Mouse (Mus musculus) 416B (cell line): ENCODE measurements around the gene Igsf21.

ENCODE experiments used
- DNase-seq: peaks from one replicate; pipeline ENCODE4 v3.0.0; 2011; ENCODE audit warnings: low read depth

Igsf21 gene

GRCm38 (mm10) chr4:140096283-140096682 lies 150.3 kb downstream of the Igsf21 start:
- no peak for DNase-seq

- DNase-seq, result no peak
These were observed 151.7 kb downstream of the Igsf21 start for GRCm38 (mm10) chr4:140094835-140095234.

GRCm38 (mm10) chr4:140092367-140092766 lies 154.2 kb downstream of the Igsf21 start:
- DNase-seq, result no peak

GRCm38 (mm10) chr4:140091693-140092092 lies 154.9 kb downstream of the Igsf21 start:
- DNase-seq, result no peak

GRCm38 (mm10) chr4:140089676-140090075 lies 156.9 kb downstream of the Igsf21 start:
- DNase-seq, result no peak

- DNase-seq, result no peak
These were observed 157.7 kb downstream of the Igsf21 start for GRCm38 (mm10) chr4:140088711-140089440.

- DNase-seq, result no peak
These were observed 160.4 kb downstream of the Igsf21 start for GRCm38 (mm10) chr4:140086192-140086591.

- no peak for DNase-seq
These were observed 162.0 kb downstream of the Igsf21 start for GRCm38 (mm10) chr4:140084521-140085011.

- no peak for DNase-seq
These were observed 162.5 kb downstream of the Igsf21 start for GRCm38 (mm10) chr4:140084064-140084463.

GRCm38 (mm10) chr4:140078416-140078815 lies 168.2 kb downstream of the Igsf21 start:
- DNase-seq, result no peak

- DNase-seq, result no peak
These were observed 169.0 kb downstream of the Igsf21 start for GRCm38 (mm10) chr4:140077615-140078014.

- DNase-seq, result no peak
These were observed 169.6 kb downstream of the Igsf21 start for GRCm38 (mm10) chr4:140076852-140077563.

- DNase-seq, result no peak
These were observed 170.2 kb downstream of the Igsf21 start for GRCm38 (mm10) chr4:140076428-140076827.

- no peak for DNase-seq
These were observed 175.5 kb downstream of the Igsf21 start for GRCm38 (mm10) chr4:140071047-140071446.

GRCm38 (mm10) chr4:140070331-140070652 lies 176.3 kb downstream of the Igsf21 start:
- DNase-seq, result no peak

- DNase-seq, result no peak
These were observed 176.8 kb downstream of the Igsf21 start for GRCm38 (mm10) chr4:140069563-140070330.

GRCm38 (mm10) chr4:140068468-140068867 lies 178.1 kb downstream of the Igsf21 start:
- DNase-seq, result no peak

- no peak for DNase-seq
These were observed 180.6 kb downstream of the Igsf21 start for GRCm38 (mm10) chr4:140066011-140066410.

GRCm38 (mm10) chr4:140063153-140063671 lies 183.4 kb downstream of the Igsf21 start:
- DNase-seq, result no peak

- no peak for DNase-seq
These were observed 186.3 kb downstream of the Igsf21 start for GRCm38 (mm10) chr4:140060251-140060650.

- DNase-seq, result no peak
These were observed 193.5 kb downstream of the Igsf21 start for GRCm38 (mm10) chr4:140053042-140053441.

- DNase-seq, result no peak
These were observed 194.0 kb downstream of the Igsf21 start for GRCm38 (mm10) chr4:140052575-140052974.
